Mouse (Mus musculus) megakaryocyte, embryonic 14.5 days (primary cell): Measurements from ENCODE around the gene Sox13.

ENCODE experiments used
- FLI1 ChIP-seq: IDR thresholded peaks from 2 replicates; pipeline ENCODE4 v1.6.1; 2012; ENCODE audit warnings: low read length, inconsistent platforms, mixed read lengths
- GATA1 ChIP-seq: IDR thresholded peaks from 3 replicates; pipeline ENCODE4 v1.6.1; 2012; ENCODE audit warnings: mixed read lengths, low read length, inconsistent platforms, borderline replicate concordance

DNA sequence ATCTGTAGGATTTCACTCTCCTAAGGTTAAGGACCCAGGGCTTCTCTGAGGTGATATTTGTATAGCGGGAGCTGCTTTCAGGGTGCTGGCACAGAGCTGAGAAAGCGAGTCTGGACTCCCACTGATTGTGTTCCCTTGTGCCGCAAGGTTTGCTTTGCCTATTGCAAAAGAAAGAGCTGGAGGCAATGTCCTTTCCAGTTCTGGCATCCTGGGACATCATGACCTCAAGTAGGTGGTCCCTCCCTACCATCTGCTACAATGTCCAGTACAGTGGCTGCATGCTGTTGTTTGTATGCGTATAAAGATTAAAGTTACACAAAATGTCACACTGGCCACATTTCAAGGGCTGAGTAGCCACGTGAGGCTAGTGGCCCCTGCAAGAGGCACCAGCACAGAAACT is 62.1 kb downstream of the Sox13 start:
- TF ChIP-seq GATA1 (no peak), FLI1 (no peak)
